Mouse (Mus musculus) kidney, adult 2 months (tissue): ENCODE measurements around the gene Parp14.

Source experiments
- CTCF ChIP-seq: fragments of 200-500 bp; conservative IDR thresholded peaks from 2 replicates; pipeline ENCODE4 v1.5.1; 2011; ENCODE audit warnings: low read depth, mild to moderate bottlenecking, control low read depth, low read length, moderate library complexity, mixed read lengths; ENCODE audit not compliant: insufficient read depth, insufficient read length
- POLR2A ChIP-seq: fragments of 200-500 bp; IDR thresholded peaks from one replicate; pipeline ENCODE4 v1.6.1; 2011; ENCODE audit warnings: low read depth, low read length, control low read depth

DNA sequence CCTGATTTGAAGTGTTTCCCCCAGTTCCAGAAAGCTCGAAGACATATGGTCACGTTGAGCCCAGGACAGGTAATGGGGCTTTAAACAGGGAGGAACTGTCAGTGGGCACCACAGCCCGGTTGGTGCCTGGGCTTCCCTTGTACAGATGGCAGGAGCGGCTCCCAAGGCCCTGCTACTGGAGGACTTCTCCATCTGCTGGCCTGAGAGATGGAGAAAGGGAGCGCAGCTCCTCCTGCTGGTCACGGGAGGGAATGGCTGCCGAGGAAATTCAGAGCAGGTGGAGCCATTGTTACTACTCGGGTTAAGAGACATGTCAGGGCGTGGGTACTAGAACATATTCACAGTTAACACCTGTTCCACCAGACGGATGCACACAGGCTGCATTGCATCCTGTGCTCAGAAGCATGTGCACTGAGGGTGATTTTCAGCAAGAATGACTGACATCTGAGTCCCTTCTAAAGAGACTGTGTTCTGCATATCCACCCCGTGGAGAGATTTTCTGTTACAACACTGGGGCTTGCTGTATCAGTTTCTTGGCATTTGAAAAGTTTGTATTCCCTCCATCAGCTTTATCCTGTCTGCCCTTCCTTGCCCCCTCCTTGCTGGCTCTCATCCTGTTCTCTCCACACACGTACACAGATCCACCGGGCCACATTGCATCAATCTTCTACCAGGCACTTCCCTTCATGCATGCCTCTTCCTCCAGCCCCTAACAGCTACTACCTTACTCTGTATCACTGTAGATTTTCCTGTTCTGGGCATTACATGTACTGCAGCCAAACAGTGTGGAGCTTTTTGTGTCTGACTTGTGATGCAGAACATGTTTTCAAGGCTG lies 53.9 kb downstream of the Parp14 start:
- TF ChIP-seq CTCF (peak; percentile 99), POLR2A (no peak)
